Mouse (Mus musculus): ENCODE results near the gene Prkcsh.

Prkcsh gene

DNA sequence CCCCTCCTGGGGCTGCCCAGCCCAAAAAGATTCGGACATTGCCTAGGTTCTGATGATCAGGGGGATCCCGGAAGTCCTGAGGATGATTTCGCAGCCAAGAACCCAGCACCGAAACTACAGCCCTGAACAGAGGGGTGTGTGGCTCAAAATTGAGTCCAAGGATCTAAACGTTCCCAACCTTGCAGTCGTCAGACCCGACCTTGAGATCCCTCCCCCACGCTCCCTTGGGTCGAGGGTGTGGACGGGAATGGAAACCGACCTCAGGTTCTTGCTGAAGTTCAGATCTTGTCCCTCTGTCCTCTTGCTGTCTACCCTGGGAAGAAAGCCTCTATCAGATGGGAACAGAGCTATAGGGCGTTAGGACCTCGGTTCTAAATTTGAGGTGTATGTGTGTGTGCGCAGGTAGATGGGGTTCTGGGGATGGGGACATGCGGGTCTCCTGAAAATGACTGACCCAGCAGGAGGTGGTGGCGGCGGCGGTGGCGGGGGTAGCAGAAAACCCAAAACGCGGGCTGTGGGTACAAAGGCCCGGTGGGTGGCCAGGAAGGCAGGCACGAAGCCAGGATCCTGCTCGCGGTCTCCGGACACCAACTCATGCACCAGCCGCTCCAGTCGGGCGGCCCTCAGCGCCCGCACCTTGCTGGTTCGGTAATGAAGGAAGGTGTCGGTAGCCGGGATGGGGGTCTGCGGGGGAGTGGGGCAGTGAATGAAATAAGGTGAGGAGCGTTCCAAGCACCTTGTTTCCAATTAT lies 14.8 kb upstream of the Prkcsh start:
- DNase-seq (ENCODE audit: low spot score in 2 of 2), result no peak

DNA sequence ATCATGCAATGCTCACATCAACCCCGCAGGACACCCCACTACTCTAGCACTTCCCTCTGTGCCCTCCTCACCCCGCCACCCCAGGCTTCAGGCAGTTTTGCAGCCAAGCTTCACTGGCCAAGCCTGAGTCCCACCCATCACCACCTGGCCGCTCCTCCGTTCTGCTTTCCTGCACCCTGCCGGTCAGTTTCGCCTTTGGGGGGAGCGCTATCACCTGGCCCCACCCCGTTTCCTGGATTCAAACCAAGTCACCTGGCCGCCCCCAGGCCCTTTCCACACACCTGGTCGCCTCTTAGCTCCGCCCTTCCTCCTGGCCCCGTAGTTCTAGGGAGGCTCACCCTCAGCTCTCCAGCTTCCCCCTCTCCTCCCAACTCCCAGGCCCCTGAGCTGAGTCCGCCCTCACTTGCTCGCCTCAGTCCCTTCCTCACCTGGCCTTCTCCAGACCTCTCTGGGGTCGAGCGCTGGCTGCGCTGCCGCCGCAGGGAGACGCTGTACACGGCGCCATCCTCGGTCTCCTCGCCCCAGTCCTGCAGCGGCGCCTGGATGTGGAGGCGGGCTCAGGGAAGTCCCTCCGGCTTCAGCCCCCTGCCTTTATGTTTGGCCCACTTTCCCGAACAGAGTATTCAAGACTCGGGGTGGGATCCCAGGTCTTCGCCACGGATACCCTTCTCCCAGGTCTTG lies 14.0 kb upstream of the Prkcsh start:
- DNase-seq (ENCODE audit: low spot score in 2 of 2), result peak; percentile 13 to 51

DNA sequence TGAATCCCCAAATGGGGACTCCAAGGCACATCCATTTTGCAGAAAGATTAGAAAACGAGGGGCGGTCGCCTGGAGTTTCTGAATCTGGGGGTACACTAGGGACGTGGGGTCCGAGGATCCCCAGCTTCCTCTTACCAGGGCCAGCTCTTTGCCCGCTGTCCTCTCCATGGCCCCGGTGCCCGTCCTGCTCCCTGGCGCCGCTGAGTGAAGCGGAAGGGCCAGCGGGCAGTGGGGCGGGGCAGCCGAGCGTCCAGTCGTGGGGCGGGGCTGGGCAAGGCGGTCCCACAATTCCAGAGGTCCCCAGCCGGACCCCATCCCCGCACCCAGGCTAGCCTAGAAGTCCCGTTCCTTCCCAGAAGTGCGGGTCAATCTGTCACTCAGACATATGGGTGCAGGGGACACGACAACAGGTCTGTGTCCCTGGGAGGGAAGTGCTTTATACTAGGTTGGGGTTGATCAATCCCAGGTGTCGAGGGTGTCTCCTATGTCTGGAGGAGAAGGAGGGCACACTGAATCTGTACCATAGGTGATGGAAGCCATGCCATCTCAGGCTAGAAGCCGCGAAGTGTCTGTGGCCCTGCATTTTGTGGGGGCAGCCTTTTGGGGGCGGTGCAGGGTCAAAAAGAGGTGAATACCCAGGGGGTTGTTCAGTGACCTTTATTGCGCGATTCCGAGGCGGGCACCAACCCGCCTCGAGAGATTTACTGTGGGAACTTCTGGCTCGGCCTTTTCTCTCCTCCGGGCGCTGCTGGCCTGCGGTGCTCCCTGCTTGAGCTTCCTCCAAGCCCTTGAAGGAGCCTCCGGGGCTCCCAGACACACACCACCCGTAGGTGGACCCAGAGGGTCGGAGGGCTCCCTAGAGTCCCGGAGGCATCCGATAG lies 13.1 kb upstream of the Prkcsh start, which contains the start of gene Rgl3:
Gene Rgl3 (minus strand): TSS at position 217 of the 881 bp plus-strand sequence.
- peak; percentile 61 to 76 for DNase-seq (ENCODE audit: low spot score in 2 of 2)

DNA sequence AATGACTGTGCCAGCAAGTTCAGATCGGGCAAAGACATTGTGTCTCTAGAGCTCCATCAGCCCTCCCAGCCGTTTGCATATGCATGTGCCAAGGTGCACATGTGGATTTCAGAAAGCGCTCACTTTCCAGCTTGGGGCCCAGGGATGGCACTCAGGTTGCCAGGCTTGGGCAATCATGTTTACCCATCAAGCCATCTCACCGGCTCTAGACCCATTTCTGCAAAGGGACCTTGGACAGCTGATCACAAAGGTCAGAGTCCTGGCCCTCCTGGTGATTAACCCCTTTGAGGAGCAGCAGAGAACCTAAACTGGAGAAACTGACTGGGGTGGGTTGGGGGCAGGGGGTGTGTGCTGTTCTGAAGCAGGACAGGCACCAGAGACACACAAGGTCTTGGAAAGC lies 10.4 kb upstream of the Prkcsh start:
- DNase-seq (ENCODE audit: low spot score in 2 of 2), result no peak

DNA sequence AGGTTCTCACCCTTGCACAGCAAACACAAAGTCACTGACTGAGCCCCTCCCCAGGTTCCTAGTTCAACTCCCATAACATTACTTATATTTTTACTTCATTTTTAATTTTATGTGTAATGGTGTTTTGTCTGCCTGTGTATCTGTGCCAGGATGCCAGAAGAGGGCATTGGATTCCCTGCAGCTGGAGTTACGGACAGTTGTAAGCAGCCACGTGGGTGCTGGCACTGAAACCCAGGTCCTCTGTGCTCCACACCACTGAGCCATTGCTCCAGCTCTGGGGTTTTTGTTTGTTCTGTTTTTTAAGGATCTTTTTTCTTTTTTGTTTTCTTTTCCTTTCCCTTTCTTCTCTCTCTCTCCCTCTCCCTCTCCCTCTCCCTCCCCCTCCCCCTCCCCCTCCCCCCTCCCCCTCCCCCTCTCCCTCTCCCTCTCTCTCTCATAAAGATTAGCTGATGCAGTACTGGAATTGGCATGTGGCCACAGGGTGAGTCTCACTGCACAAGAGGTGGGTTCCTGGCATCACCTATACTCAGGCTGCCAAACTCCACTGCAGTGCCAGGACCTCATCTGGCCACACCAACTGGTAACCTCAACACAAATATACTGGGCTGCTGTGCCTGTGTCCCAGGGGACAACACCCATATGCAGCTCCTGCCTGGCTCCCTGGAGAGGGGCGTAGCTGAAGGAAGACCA lies 6.3 kb upstream of the Prkcsh start:
- no peak for DNase-seq (ENCODE audit: low spot score in 2 of 2)

DNA sequence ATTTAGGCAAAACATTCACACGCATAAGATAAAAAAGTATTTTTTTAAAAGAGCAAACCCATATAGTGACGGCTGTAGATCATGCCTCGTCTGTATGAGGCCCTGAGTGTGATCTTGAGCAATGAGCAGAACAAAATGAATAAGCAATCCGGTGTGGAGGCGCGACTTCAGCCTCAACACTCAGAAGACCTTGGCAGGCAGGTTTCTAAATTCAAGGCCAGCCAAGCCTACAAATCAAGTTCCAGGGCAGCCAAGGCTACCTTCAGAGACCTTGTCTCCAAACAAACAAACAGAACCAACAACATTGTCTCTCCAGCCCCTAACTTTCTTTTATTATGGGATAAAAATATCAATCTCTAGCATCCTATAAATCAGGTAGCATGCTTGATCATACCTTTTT lies 2.3 kb upstream of the Prkcsh start:
- DNase-seq (ENCODE audit: low spot score in 2 of 2), result no peak

DNA sequence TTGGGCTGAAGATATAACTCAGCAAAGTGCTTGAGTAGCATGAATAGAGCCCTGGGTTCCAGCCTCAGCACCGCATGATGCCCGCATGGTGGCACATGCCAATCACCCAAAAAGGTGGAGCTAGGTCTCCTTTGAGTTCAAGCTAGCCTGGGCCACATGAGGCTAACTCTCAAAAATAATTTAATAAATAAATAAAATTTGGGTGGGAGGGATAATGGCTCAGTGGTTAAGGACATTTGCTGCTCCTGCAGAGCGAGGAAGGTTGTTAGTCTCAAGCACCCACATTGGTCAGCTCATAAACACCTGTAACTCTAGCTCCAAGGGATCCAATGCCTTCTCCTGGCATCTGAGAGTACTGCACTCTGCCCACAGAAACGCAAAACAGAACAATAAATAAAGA lies 973 bp upstream of the Prkcsh start:
- no peak for DNase-seq (ENCODE audit: low spot score in 2 of 2)

DNA sequence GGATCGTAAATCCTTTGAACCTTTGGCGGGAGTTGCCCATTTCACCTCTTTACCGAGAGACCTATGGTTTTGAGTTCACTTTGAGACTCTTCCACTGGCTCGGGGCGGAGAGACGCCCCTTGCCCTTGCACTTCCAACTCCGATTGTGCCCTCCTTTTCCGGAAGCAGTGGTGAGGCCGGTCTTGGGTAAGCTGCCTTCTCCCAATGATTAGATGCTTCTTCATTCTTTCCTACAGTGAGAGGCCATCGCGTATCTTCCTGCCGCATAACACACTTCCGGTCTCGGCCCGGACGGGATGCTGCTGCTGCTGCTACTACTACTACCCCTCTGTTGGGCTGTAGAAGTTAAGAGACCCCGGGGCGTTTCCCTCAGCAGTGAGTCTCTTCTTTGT lies 553 bp downstream of the Prkcsh start:
- no peak for DNase-seq (ENCODE audit: low spot score in 2 of 2)

DNA sequence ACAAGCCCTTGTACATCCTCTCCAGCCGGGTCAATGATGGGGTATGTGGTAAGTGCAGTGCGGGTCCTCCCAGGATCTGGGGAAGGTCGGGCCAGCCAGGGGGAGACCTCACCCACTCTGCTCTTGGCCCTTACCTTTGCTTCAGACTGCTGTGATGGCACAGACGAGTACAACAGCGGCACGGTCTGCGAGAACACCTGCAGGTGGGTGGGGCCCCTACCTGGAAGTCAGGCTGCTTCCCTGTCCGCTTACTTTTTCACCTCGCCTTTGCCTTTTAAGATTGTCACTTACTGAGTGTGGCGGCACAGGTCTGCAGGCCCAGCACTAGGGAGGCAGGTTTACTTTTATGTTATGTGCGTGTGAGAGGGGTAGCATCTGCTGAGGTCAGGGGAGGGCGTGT lies 1.9 kb downstream of the Prkcsh start:
- DNase-seq (ENCODE audit: low spot score in 2 of 2), result no peak

DNA sequence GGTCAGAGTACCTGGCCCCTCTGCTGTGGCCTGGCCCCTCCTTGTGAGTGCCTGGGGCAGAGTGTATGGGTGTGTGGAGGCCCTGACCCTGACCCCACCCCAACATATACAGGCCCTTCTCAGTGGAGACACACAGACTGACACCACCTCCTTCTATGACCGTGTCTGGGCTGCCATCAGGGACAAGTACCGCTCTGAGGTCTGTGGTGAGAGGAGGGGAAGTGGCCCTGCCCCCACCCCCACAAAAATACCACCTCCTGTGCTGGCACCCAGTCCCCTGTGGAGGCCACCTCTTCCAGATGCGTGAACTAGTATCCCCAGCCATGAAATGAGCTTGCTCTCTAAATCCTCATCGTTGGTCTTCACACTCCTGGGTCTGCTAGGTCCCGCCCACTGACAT lies 8.4 kb downstream of the Prkcsh start:
- DNase-seq (ENCODE audit: low spot score in 2 of 2), result no peak

DNA sequence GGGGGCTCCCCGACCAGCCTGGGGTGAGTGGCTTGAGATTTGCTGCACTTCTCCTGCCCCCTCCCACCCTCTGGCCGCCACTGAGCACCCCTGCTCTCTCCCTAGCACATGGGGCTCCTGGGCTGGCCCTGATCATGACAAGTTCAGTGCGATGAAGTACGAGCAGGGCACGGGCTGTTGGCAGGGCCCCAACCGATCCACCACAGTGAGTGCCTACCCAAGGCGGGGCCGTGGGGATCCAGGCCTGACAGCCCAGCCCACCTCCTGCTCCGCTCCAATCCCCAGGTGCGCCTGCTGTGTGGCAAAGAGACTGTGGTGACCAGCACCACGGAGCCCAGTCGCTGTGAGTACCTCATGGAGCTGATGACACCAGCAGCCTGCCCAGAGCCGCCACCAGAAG lies 10.1 kb downstream of the Prkcsh start:
- no peak for DNase-seq (ENCODE audit: low spot score in 2 of 2)

DNA sequence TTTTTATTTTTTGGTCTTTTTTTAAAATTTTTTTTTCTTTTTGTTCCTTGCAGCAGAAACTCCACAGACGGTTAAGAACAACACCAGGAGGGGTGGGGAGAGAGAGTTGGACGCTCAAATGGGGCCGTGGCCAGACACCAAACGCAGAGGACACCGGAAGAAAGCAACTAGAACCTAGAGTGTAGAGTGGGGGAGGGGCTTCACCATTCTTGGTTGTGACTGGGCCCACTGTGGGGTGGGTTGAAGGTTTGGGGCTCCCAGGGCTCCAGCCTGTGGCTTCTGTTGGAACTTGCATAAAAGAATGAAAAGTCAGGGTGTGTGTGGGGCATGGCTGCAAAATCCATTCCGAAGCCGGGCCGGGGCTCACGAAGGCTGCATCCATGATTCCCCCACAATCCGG lies 13.6 kb downstream of the Prkcsh start:
- no peak for DNase-seq (ENCODE audit: low spot score in 2 of 2)

DNA sequence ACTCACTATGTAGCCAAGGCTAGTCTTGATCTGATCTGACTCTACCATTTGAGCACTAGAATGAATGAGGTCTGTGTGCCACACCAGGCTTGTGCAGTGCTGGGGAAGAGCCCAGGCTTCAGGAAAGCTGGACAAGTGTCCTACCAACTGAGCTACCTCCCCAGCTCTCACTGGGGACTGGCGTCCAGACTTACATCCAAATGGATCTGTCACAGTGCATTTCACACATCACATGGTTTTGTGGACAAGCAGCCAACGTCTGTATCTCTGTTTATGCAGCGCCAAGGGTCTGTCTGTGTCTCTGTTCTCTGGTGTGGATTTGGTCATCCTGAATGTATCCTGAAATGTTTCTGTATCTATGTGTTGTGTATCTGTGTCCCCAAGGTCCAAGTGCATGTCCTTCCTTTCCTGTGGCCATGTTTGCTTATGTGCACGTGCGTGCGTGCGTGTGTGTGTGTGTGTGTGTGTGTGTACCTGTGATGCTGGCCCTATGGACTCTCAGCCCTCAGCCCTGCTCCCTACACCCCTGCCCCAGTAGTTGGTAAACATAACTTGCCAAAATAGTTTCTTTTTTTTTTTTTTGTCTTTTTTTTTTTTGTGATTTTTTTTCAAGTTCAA lies 14.7 kb downstream of the Prkcsh start:
- no peak for DNase-seq (ENCODE audit: low spot score in 2 of 2)

DNA sequence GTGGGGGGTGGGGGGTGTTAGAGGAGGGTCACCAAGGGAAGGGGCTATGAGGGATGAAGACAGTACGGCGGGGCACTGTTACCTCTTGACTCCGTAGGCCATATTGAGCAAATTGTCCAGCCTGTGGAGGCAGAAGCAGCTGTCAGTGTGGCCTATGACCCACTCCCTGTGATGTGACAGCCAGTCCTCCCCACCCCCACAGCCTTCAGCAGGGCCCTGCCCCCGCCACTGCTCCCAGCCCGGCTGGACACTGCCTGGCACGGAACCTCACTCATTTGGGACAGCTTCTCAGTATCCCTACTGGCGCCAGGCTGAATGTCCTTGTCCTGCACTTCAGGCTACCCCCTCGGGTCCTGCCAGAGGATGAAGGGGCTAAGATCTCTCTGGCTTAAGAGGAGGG lies 22.0 kb downstream of the Prkcsh start:
- no peak for DNase-seq (ENCODE audit: low spot score in 2 of 2)

DNA sequence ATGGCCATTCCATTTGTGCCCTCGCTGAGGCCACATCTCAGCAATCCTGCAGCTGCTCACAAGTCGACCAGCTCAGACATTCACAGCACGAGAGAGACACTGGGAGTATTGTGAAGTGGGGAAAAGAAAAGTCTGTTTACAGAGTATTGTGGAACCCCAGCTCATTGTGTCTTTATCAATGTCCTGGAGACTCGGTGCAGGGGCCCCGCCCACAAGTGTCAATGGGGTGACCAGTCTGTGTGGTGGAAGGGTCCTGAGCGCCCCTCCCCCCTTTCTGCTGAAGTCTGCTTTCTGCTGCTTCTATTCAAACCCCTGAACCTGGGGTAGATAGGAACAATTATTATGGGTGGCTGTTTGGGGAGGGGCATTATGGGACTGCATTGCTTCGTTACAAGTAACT lies 25.9 kb downstream of the Prkcsh start:
- no peak for DNase-seq (ENCODE audit: low spot score in 2 of 2)

DNA sequence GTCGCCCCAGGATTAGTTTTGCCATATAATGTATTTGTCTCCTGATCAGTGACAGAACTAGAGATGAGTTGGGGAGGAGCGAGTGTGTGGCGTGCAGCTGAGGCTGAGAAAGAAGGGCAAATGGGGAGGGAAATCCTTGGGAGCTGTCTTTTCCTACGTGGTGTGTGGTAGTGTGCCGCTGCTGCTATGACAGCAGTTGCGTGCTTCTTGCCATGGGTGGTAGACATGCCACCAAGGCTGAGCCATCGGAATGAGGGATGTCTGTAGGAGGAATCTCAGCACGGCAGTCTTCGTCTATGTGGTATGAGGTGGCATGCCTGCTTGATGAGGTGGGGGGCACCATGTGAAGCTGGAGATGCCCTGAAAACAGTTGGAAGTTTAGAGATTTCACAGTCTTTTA lies 27.8 kb downstream of the Prkcsh start:
- no peak for DNase-seq (ENCODE audit: low spot score in 2 of 2)

DNA sequence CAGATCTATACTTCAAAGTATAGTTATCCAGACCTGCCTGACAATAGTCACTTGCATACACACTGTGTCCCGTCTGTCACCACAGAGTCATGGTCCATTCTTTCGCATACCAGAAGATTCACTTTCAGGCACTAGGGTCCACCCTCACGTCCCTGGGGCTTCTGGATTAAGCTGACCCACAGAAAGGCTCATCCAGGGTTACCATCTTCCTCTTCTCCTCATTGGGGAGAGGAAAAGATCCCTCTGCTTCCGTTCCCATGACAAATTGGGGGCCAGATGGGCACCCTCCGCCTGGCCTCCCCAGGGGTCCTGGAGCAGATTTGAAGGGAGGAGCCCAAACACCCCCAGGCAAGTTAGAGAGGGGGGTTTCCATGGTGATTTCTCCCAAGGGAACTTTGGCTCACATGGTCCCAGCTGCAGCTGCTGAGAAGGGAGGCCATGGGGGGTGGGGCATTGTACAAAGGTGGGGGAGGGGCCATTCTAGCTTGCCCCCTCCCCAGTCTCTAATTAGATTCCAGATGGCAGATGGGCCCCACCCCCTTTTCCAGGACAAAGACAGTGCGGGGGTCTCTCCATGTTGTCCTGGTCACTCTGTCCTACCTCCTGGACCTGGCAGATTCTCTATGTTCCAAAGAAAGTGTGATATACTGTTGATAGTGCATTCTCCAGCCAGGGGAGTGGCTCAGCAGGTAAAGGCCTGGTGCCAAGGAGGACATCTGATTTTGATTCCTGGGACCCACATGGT lies 32.9 kb downstream of the Prkcsh start:
- no peak for DNase-seq (ENCODE audit: low spot score in 2 of 2)

DNA sequence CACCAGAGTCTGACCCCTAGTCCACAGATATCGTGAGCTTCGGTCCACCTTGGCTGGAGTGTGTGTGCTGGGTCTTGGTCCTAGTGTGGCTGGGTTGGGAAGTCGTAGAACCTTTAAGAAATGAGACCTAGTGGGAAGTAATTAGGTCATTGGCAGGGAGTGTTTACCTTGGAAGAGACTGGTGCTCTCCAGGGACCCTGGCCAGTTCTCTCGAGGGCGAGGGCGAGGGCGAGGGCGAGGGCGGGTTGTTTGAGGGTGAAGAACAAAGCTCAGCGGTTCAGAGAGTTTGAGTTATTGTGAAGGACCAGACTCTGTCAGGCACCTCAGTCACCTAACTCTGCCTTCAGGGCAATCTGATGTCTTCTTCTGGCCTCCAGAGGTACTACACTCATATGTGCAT lies 35.2 kb downstream of the Prkcsh start:
- no peak for DNase-seq (ENCODE audit: low spot score in 2 of 2)

DNA sequence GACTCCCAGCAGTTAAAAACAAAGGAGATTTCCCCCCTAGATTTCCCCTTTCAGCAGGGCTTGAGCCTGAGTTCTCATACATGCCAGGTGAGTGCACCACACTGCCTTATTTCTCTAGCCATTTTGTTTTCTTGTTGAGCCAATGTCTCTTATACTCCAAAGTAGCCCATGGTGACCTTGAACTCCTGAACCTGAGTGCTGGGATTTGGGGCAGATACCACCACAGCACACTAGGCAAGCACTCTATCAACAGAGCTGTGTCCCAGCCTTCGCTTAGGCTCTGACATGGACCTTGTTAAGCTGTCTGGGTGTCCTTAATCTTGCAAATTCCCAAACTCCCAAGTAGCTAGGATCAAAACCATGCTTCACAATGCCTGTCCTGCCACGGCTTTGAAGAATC lies 39.2 kb downstream of the Prkcsh start:
- DNase-seq (ENCODE audit: low spot score in 2 of 2), result no peak

DNA sequence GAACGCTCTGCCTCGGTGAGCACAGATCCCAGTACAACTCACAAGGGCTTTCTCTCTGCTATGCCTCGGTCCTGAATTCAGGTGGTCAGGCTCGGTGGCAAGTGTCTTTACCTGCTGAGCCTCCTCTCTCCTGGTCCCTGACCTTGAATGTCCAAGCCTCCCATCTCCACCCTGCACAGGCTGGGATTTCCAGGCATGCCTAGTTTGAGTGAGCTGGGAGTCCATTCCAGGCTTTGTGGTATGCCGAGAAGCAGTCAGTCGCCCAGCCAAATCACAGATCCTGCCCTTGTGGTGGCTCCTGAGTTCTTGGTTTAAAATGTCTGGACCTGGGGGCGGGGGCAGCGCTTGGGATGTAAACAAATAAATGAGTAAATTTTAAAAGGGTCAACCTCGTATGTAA lies 44.7 kb downstream of the Prkcsh start:
- no peak for DNase-seq (ENCODE audit: low spot score in 2 of 2)

DNA sequence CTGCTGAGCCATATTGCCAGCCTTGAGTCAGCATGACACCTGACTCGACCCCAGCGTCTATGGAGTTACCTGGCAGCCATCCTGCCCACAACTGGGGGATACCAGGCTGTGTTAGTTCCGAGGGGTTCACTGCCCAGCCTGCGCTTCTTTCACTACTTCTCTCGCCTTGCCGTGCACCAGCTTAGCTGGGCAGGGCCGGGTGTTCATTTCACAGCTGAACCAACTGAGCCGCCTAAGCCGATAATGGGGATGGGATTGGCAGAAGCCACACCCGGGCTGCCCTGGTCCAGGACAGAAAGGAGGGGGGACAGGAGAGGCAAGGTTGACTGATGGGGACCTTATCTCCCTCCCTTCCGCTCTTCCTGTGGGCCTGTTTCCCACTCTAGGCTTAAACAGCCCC lies 46.7 kb downstream of the Prkcsh start:
- DNase-seq (ENCODE audit: low spot score in 2 of 2), result no peak
